Mouse (Mus musculus) embryonic fibroblast, embryonic 13.5 days (primary cell): Measurements from ENCODE around the gene Ppp4c. TPM values are rescaled to one million over a fixed set of nuclear protein-coding genes. Genes with fewer than 3 reads are reported as not detected.

Experiments
- H3K27ac ChIP-seq: 2 replicates; pipeline ENCODE4 v1.5.1; 2012; ENCODE audit warnings: low read length, control low read depth, inconsistent platforms; ENCODE audit not compliant: insufficient read depth
- H3K4me1 ChIP-seq: 2 replicates; pipeline ENCODE4 v1.6.1; 2011; ENCODE audit warnings: low read length; ENCODE audit not compliant: control insufficient read depth, insufficient read depth
- H3K4me3 ChIP-seq: 2 replicates; pipeline ENCODE4 v1.5.1; 2011; ENCODE audit warnings: mild to moderate bottlenecking, control low read depth, low read length; ENCODE audit not compliant: insufficient read depth
- CTCF ChIP-seq: IDR thresholded peaks from 2 replicates; pipeline ENCODE4 v1.5.1; 2011; ENCODE audit warnings: mild to moderate bottlenecking, control low read depth, low read length, moderate library complexity, borderline replicate concordance; ENCODE audit not compliant: insufficient read depth
- POLR2A ChIP-seq: IDR thresholded peaks from 2 replicates; pipeline ENCODE4 v1.6.1; 2011; ENCODE audit warnings: low read depth, mild to moderate bottlenecking, control low read depth, low read length, moderate library complexity
- polyA plus RNA-seq: library from polyadenylated mRNA; stranded (reverse); fragments of >200 nt; gene quantifications from 2 replicates; pipeline ENCODE4 v1.2.4, GENCODE M21; 2011; ENCODE audit warnings: low read depth; ENCODE audit not compliant: missing spikeins, insufficient read length

Gene Ppp4c
- polyA plus RNA-seq, 1 experiment = 118 TPM

DNA sequence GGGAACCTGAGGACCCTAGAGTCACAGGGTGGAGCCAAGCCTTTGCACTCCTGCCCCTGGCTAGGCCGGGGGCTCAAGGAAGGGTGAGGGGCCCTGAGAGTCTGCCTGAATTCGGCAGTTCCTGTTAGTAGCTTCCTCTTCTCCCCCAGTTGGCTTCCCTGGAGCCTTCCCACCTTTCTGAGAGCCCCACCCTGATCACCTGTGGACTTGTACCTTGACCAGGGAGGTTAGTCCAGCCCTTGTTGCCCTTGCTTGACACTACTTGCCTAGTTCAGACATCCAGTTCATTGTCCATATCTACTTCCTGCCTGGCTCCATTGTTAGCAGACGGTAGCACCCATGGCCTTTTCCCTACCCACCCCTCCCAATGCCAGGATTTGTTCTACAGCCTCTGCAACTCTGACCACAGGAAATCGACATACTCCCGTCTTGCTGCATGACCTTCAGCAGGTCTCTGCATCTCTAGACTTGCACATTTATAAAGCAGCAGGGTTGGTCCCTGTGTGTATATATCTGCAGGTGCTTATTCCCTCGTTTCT, 30.7 kb downstream of the Ppp4c start:
- no peak for TF ChIP-seq CTCF
- no peak for TF ChIP-seq POLR2A
- Histone ChIP-seq H3K4me1 (peaks cover 3% of the 10 kb centered on the region; the same call in 1 of the 2 replicates), H3K4me3 (no peak overlapping the region), H3K27ac (no peak overlapping the region)

DNA sequence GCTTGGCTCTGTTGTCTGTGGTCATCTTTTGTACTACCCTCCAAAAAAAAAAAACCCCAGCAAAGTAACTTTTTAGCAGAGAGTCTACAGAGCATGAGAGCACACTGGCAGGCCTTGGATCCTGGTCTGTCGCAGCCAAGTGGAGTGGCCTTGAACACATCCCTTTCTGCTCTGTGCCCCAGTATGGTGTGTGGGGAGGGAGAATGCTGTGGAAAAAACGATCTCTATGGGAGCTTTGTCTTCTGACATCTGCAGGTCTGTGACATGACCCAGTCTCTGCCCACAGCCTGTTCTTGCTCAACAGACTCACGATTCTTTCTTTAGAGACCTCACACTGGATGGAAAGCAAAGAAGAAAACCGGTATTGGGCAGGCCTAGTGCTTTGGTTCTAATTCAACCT, 31.3 kb downstream of the Ppp4c start:
- no peak for TF ChIP-seq POLR2A
- TF ChIP-seq CTCF = no peak
- H3K4me3 ChIP-seq = no peak overlapping the region
- H3K4me1 ChIP-seq = peaks cover 3% of the 10 kb centered on the region; the same call in 1 of the 2 replicates
- no peak overlapping the region for H3K27ac ChIP-seq

DNA sequence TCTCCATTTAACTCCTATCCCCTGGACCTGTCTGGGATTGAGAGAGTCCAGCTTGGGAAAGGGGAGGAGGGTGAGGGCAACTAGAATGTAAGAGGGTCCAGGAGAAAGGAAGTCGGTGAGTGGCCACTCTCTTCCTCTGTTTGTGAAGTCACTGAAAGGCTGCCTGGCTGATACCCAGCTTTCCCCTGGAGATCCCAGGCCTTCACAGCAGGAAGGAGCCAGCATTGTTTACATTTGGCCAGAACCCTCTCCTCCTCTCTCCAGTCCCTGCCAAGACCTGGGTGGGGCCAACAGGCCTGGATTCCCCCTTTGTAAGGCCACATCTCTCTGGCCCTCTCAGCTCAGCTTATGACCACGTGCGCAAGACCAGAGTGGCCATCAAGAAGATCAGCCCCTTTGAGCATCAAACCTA, 31.9 kb downstream of the Ppp4c start:
- TF ChIP-seq CTCF (no peak), POLR2A (peak; percentile 49)
- H3K4me1 ChIP-seq = peaks cover 3% of the 10 kb centered on the region; the same call in 1 of the 2 replicates
- H3K27ac ChIP-seq = peak overlapping the region; percentile 38
- H3K4me3 ChIP-seq = peak overlapping the region; percentile 88

DNA sequence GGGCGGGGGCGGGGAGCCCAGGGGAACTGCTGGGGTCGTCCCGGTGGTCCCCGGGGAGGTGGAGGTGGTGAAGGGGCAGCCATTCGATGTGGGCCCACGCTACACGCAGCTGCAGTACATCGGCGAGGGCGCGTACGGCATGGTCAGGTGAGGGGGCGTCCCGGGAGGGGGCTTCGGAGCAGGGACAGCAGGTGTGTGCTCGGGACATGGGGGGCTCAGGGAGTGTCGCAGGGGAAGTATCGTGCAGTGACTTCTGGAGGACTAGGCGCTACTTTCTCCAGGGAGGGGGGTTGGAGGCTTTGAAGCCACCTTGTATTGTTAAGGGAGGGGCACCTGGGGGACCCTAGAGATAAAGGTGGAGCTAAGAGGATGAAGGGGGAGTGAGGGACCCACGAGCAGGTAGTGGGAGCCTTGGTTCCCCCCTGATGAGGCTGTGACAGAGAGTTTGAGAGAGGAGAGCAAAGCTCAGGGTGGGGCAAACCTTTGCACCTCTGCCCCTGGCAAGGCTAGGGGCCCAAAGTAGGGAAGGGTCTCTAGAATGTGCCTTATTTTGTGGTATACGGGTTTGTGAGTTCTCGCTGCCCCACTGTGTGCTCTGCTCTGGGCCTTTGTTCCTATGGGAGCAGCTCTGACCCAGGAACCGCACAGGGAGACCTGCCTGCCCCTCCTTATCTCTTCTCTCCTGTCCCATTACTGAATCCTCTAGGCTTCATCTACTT, 32.5 kb downstream of the Ppp4c start:
- Histone ChIP-seq H3K4me1 (peaks cover 3% of the 10 kb centered on the region; the same call in 1 of the 2 replicates), H3K27ac (peak overlapping the region; percentile 38), H3K4me3 (peak overlapping the region; percentile 88)
- peak; percentile 45; the same call in 1 of the 2 replicates for TF ChIP-seq POLR2A
- no peak for TF ChIP-seq CTCF

DNA sequence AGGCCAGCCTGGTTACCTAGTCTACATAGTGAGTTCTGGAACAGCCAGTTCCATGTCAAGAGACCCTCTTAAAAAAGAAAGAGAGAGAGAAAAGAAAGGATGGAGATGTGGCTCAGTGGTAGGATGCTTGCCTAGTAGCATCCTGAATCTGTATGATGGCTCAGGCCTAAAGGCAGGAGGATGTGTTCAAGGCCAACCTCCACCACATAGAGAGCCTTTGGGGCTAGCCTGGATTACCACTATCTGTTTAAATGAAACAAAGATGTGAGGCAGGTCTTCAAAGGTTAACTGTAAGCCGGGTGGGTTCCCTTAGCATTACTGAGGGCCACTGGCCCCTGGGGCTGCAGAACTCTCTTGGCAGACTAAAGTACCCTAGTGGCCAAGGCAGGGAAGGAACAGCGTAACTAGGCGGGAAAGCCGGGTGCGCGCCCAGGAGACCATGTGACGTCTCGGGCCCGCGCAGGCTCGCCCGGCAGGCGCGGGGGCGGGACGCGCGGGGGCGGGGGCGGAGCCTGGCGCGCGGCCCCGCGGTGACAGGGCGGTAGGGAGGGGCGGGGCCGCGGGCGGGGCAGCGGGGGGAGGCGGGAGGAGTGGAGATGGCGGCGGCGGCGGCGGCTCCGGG, 33.1 kb downstream of the Ppp4c start, which contains the start of gene Mapk3:
Mapk3 (plus strand) TSS at position 552 of the 622 bp plus-strand sequence.
- Histone ChIP-seq H3K4me3 (peak within 1 kb of the TSS; percentile 88), H3K27ac (peak within 1 kb of the TSS; percentile 38), H3K4me1 (peaks cover 3% of the 10 kb centered on the region; the same call in 1 of the 2 replicates)
- no peak; the same call in 1 of the 2 replicates for TF ChIP-seq POLR2A
- peak; percentile 67; the same call in 1 of the 2 replicates for TF ChIP-seq CTCF

DNA sequence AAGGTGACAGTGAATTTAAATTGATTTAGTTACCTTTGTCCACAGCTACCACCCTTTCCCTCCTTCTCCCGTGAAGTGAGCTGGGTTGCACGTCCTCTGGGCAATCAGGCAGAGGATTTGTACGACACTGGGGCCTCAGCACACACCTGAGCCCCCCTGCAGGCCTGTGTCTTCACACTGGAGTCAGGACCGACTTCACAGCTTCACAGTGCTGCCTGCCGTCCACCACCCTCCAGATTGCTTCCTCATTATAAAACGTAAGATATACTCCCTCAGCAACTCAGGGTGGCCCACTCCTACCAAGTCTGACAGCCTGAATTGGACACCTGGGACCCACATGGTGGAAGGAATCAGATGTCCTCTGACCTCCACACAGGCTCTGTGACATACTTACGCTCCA, 33.8 kb downstream of the Ppp4c start:
- TF ChIP-seq CTCF (no peak), POLR2A (no peak)
- Histone ChIP-seq H3K4me1 (peaks cover 3% of the 10 kb centered on the region; the same call in 1 of the 2 replicates), H3K27ac (no peak overlapping the region)

DNA sequence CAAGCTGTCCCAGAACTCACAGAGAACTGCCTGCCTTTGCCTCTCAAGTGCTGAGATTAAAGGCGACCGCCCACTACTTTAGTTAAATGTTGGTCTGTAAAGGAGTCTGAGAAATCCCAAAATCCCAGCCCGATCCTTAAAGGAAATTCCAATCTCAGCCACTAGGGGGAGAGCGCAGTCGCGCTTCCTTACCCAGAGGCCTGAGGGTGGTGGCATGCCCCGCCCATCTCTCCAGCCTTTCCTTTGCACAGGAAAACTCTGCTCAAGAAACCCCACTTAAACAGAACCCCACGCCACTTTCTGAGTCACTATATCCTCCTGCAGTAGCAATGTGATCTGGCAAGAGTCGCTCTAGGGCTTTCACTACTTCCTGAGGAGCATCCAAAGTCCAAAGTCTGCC, 37.4 kb downstream of the Ppp4c start:
- H3K27ac ChIP-seq = no peak overlapping the region
- H3K4me1 ChIP-seq = no peaks in the 10 kb centered on the region
- H3K4me3 ChIP-seq = no peak overlapping the region
- TF ChIP-seq POLR2A = no peak
- peak; percentile 57; the same call in 1 of the 2 replicates for TF ChIP-seq CTCF

More for the DNA sequence above, 33.8 kb downstream of the Ppp4c start:
- no peak overlapping the region for H3K4me3 ChIP-seq

DNA sequence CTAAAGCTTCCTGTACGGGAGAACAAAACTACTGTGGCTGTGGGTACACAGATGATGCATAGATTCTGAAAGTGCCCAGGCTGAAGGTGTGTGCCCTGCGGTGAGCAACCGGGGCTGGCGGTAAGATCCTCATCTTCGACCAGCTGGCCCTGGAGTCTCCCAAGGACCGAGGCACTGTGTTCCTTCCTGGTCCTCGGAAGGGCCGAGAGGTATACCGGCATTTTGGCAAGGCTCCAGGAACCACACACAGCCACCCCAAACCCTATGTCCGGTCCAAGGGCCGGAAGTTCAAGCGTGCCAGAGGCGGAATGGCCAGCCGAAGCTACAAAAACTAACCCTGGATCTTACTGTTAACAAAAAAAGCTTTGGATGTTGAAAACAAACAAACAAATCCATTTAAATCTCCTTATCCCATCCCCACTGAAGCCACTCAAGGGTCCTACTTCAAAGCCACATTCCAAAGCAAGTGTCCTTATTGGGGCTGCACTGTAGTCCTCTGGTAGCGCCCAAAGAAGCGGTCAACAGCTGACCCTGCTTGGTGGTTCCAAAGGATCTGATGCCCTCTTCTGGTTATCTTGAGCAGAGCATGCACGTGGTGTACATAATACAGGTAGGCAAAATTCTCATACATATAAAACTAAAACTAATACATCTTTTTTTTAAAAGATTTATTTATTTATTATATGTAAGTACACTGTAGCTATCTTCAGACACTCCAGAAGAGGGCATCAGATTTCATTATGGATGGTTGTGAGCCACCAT, 42.5 kb downstream of the Ppp4c start:
- no peak overlapping the region for H3K27ac ChIP-seq
- no peaks in the 10 kb centered on the region for H3K4me1 ChIP-seq
- no peak for TF ChIP-seq POLR2A
- no peak for TF ChIP-seq CTCF
- no peak overlapping the region for H3K4me3 ChIP-seq

DNA sequence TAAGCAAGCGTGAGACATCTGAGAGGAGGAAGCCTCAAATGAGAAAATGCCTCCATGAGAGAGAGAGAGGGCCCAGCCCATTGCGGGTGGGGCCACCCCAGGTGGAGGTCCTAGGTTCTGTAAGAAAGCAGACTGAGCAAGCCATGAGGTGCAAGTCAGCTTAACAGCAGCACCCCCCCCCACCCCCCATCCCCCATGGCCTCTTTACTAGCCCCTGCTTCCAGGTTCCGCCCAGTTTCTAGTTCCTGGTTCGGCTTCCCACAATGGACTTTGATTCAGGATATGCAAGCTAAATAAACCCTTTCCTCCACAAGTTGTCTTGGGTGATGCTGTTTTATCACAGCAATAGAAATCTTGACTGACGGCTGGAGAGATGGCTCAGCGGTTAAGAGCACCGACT, 43.5 kb downstream of the Ppp4c start:
- no peak for TF ChIP-seq POLR2A
- TF ChIP-seq CTCF = no peak
- no peak overlapping the region for H3K27ac ChIP-seq

More for the DNA sequence above, 43.5 kb downstream of the Ppp4c start:
- Histone ChIP-seq H3K4me3 (no peak overlapping the region), H3K4me1 (no peaks in the 10 kb centered on the region)
